Mouse (Mus musculus) lung, postnatal 0 days (tissue): ENCODE measurements at regions not wholly inside any gene's neighbourhood (a gene's known extent, or its start where the extent isn't known, plus 50 kb on each side); places are given as distances from the start of the nearest gene placed in this dataset.
A peak's percentile ranks its signal among the peaks of the same experiment; 100 is the strongest.

Source experiments
- ATAC-seq: fragments of 200-750 bp; cut with Nextera tagmentation; 2 replicates; pipeline ENCODE4 v1.8.0; 2017; ENCODE audit warnings: moderate library complexity
- DNase-seq: peaks from one replicate; pipeline ENCODE4 v3.0.0-alpha.2; 2016; ENCODE audit warnings: low spot score
- H3K27ac ChIP-seq: fragments of 300-500 bp; sonication (generic); 2 replicates; pipeline ENCODE4 v1.5.1; 2014; ENCODE audit warnings: antibody characterized with exemption, mild to moderate bottlenecking, low read length, mixed read lengths
- H3K27me3 ChIP-seq: fragments of 300-500 bp; sonication (generic); replicated peaks from 2 replicates; pipeline ENCODE4 v1.6.1; 2014; ENCODE audit warnings: low read length, mixed read lengths; ENCODE audit not compliant: insufficient read depth
- H3K36me3 ChIP-seq: fragments of 300-500 bp; sonication (generic); 2 replicates; pipeline ENCODE4 v1.6.1; 2014; ENCODE audit warnings: low read length, mixed read lengths; ENCODE audit not compliant: insufficient read depth
- H3K4me1 ChIP-seq: fragments of 300-500 bp; sonication (generic); 2 replicates; pipeline ENCODE4 v1.6.1; 2014; ENCODE audit warnings: antibody characterized with exemption, low read depth, low read length, mixed read lengths; ENCODE audit not compliant: insufficient read depth
- H3K4me2 ChIP-seq: fragments of 300-500 bp; sonication (generic); replicated peaks from 2 replicates; pipeline ENCODE4 v1.6.1; 2014; ENCODE audit warnings: low read depth, mild to moderate bottlenecking, low read length, moderate library complexity, mixed read lengths
- H3K4me3 ChIP-seq: fragments of 300-500 bp; sonication (generic); 2 replicates; pipeline ENCODE4 v1.5.1; 2014; ENCODE audit warnings: low read depth, low read length
- H3K9ac ChIP-seq: fragments of 300-500 bp; sonication (generic); replicated peaks from 2 replicates; pipeline ENCODE4 v1.6.1; 2014; ENCODE audit warnings: low read depth, mild to moderate bottlenecking
- H3K9me3 ChIP-seq: fragments of 300-500 bp; sonication (generic); 2 replicates; pipeline ENCODE4 v1.6.1; 2016; ENCODE audit warnings: low read length, mixed read lengths
- CTCF ChIP-seq: IDR thresholded peaks from 2 replicates; pipeline ENCODE4 v1.5.1; 2016; ENCODE audit warnings: antibody characterized with exemption, mild to moderate bottlenecking
- EP300 ChIP-seq: IDR thresholded peaks from 2 replicates; pipeline ENCODE4 v1.6.1; 2016; ENCODE audit warnings: antibody characterized with exemption, mild to moderate bottlenecking, control low read depth
- WGBS: fragments of 180-500 bp; shearing (Covaris S2); extraction: QIAGEN DNeasy Blood & Tissue Kit; methylation state at CpG from one replicate; pipeline ENCODE4 v1.1.7; 2014; 5-methylcytosine and 5-hydroxymethylcytosine counted together

GRCm38 (mm10) chr9:89496729-89497398, 126.1 kb downstream of the Minar1 start:
- TF ChIP-seq CTCF (no peak), EP300 (no peak)
- 42% methylated on average over 14 of the region's 14 CpGs for WGBS
- no peak overlapping the region for H3K27ac ChIP-seq

GRCm38 (mm10) chr9:89487601-89488000, 135.3 kb downstream of the Minar1 start:
- WGBS: 81% methylated on average over 4 of the region's 4 CpGs
- TF ChIP-seq EP300 (no peak), CTCF (no peak)
- no peak for DNase-seq
- Histone ChIP-seq H3K27ac (no peak overlapping the region), H3K4me1 (no peaks in the 10 kb centered on the region), H3K36me3 (no peaks in the 10 kb centered on the region), H3K4me2 (no peak overlapping the region), H3K4me3 (no peak overlapping the region), H3K9me3 (no peaks in the 10 kb centered on the region), H3K9ac (no peak overlapping the region), H3K27me3 (no peaks in the 10 kb centered on the region)
- no peak for ATAC-seq

More at GRCm38 (mm10) chr9:89496729-89497398, 126.1 kb downstream of the Minar1 start:
- Histone ChIP-seq H3K4me2 (no peak overlapping the region), H3K9ac (no peak overlapping the region), H3K36me3 (no peaks in the 10 kb centered on the region), H3K27me3 (no peaks in the 10 kb centered on the region), H3K9me3 (no peaks in the 10 kb centered on the region), H3K4me3 (no peak overlapping the region), H3K4me1 (no peaks in the 10 kb centered on the region)
- ATAC-seq: no peak
- DNase-seq: no peak

- ATAC-seq: no peak
These were observed 143.5 kb downstream of the Minar1 start for GRCm38 (mm10) chr9:89479406-89479805.

GRCm38 (mm10) chr9:89461190-89461589, 161.7 kb downstream of the Minar1 start:
- no peak for TF ChIP-seq EP300
- peak; percentile 64 for TF ChIP-seq CTCF
- no peaks in the 10 kb centered on the region for H3K27me3 ChIP-seq
- no peaks in the 10 kb centered on the region for H3K9me3 ChIP-seq
- H3K4me1 ChIP-seq: no peaks in the 10 kb centered on the region
- H3K9ac ChIP-seq: no peak overlapping the region
- H3K4me2 ChIP-seq: no peak overlapping the region
- DNase-seq: peak; percentile 9
- H3K4me3 ChIP-seq: no peak overlapping the region
- ATAC-seq: no peak
- no peak overlapping the region for H3K27ac ChIP-seq
- WGBS: 21% methylated on average over 5 of the region's 5 CpGs
- no peaks in the 10 kb centered on the region for H3K36me3 ChIP-seq

More at GRCm38 (mm10) chr9:89479406-89479805, 143.5 kb downstream of the Minar1 start:
- H3K36me3 ChIP-seq: no peaks in the 10 kb centered on the region
- no peaks in the 10 kb centered on the region for H3K4me1 ChIP-seq
- H3K9ac ChIP-seq: no peak overlapping the region
- no peaks in the 10 kb centered on the region for H3K27me3 ChIP-seq
- H3K27ac ChIP-seq: no peak overlapping the region
- H3K4me3 ChIP-seq: no peak overlapping the region
- no peak for DNase-seq
- 54% methylated on average over 3 of the region's 3 CpGs for WGBS
- TF ChIP-seq CTCF: no peak
- TF ChIP-seq EP300: no peak
- no peak overlapping the region for H3K4me2 ChIP-seq
- no peaks in the 10 kb centered on the region for H3K9me3 ChIP-seq

- Histone ChIP-seq H3K9me3 (no peaks in the 10 kb centered on the region), H3K4me3 (no peak overlapping the region), H3K27me3 (no peaks in the 10 kb centered on the region), H3K4me2 (no peak overlapping the region), H3K36me3 (no peaks in the 10 kb centered on the region), H3K4me1 (no peaks in the 10 kb centered on the region), H3K27ac (no peak overlapping the region), H3K9ac (no peak overlapping the region)
- no peak for ATAC-seq
- WGBS: 68% methylated on average over 3 of the region's 3 CpGs
- TF ChIP-seq CTCF (no peak), EP300 (no peak)
- no peak for DNase-seq
These were observed 166.3 kb downstream of the Minar1 start for GRCm38 (mm10) chr9:89456666-89457065.

- no peak for DNase-seq
- H3K9ac ChIP-seq: no peak overlapping the region
These were observed 173.3 kb downstream of the Minar1 start for GRCm38 (mm10) chr9:89449656-89450055.

More at GRCm38 (mm10) chr9:89449656-89450055, 173.3 kb downstream of the Minar1 start:
- no peak for TF ChIP-seq CTCF
- no peak for TF ChIP-seq EP300
- no peak overlapping the region for H3K4me2 ChIP-seq
- no peak for ATAC-seq
- no peaks in the 10 kb centered on the region for H3K4me1 ChIP-seq
- H3K27me3 ChIP-seq: no peaks in the 10 kb centered on the region
- H3K9me3 ChIP-seq: no peaks in the 10 kb centered on the region
- H3K36me3 ChIP-seq: no peaks in the 10 kb centered on the region
- WGBS: 63% methylated on average over 6 of the region's 6 CpGs
- H3K27ac ChIP-seq: no peak overlapping the region
- no peak overlapping the region for H3K4me3 ChIP-seq
